Mouse (Mus musculus) ovary, postnatal 36 days (tissue): ENCODE results near the gene Olfr1308.

Experiments
- DNase-seq: peaks from one replicate; pipeline ENCODE4 v3.0.0; 2022; ENCODE audit warnings: low spot score, mixed read lengths

The Olfr1308 gene

DNA sequence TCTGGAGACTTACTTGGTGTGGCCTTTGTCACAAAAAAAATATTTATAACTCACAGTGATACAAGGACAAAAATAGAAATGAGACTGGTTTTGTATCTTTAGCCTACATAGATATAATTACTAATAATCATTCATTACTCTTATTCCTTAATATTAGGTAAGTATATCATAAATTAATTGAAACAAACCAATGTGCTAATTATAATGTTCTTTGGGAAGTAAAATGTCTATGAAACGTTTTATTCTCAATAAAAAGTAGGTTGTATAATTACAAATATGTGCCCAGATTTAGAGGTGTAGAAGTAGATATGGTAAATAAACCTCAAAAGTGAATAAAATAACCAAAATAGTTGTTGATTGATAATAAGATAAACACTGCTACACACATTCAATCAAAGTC lies at the start of gene Olfr1308:
Gene Olfr1308, minus strand, starts transcription at position 101 of the 400 bp plus-strand sequence.
- no peak for DNase-seq

DNA sequence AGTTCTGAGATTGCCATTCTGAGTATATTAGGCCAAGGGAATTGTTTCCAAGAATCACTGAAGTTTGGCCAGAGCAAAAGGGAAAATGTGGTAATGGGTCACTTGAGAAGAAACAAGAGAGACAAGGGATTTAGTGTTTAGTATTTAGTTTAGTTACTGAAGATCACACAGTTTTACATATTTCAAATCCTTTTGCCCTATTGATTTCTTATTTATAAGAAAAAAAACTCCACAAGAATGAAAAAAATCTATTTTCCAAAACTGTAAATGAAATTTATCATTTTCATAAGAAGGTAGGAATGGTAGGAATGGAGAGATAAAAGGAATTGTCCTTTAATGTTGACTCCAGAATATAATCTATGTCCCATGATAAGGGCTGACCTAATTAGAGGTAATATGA lies 47.9 kb upstream of the Olfr1308 start, which contains the start of gene Olfr1310:
Gene Olfr1310, minus strand, starts transcription at position 101 of the 400 bp plus-strand sequence.
- DNase-seq: no peak

DNA sequence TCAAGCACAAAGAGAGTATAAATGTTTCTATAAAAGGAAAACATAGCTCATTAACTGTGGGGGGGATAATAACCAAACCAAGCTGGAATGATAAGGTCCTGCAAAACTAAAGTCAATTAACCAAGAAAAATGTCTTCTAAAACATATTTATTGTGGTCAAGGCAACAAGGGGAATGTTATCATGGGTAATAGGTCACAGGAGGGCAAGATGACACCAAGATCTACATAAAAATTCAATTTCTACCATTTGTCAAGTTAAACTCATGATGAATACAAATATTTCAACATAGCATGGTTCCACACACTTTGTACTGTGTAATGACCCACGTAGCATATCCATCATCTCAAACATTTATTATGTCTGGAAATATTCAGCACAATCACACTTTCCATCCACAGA lies 25.4 kb upstream of the Olfr1308 start, which contains the start of gene Olfr1309:
Gene Olfr1309, minus strand, starts transcription at position 101 of the 400 bp plus-strand sequence.
- DNase-seq: no peak

DNA sequence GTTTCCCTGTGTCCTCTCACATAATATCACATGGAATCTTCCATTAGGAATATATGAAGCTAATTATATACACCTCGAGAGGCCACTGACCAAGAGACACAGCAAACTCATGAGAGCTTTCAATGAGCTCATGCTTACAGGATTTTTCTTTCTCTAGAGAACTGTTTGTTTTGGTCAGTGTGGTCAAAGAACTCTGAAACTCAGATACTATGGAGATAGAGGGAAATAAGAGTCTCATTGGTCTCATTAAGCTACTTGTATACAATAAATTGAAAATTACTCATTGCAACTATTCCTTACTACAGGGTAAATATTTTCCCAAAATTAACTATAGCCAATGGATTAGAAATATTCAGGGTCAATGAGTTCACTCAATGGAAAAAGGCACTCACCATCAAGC lies 15.4 kb downstream of the Olfr1308 start, which contains the start of gene Olfr1307:
Gene Olfr1307, minus strand, starts transcription at position 101 of the 400 bp plus-strand sequence.
- no peak for DNase-seq

DNA sequence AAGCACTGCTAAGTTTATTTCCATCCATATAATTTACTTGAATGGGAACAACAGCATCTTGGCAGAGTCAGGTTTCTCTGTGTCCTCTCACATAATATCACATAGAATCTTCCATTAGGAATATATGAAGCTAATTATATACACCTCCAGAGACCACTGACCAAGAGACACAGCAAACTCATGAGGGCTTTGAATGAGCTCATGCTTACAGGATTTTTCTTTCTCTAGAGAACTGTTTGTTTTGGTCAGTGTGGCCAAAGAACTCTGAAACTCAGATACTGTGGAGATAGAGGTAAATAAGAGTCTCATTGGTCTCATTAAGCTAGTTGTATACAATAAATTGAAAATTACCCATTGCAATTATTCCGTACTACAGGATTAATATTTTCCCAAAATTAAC lies 48.6 kb downstream of the Olfr1308 start, which contains the start of gene Olfr1306:
Gene Olfr1306, minus strand, starts transcription at position 101 of the 400 bp plus-strand sequence.
- DNase-seq: no peak
